Mouse (Mus musculus): ENCODE results near the gene Degs2.
A peak's percentile ranks its signal among the peaks of the same experiment; 100 is the strongest.

The Degs2 gene

GRCm38 (mm10) chr12:108699576-108699975 is 2.5 kb downstream of the Degs2 start:
- DNase-seq (ENCODE audit: low spot score) = no peak

GRCm38 (mm10) chr12:108698697-108699471 is 3.2 kb downstream of the Degs2 start:
- no peak for DNase-seq (ENCODE audit: low spot score)

GRCm38 (mm10) chr12:108694223-108694622 is 7.9 kb downstream of the Degs2 start:
- no peak for DNase-seq (ENCODE audit: low spot score)

GRCm38 (mm10) chr12:108693592-108693991 is 8.5 kb downstream of the Degs2 start:
- no peak for DNase-seq (ENCODE audit: low spot score)

- DNase-seq (ENCODE audit: low spot score) = no peak
These were observed 11.6 kb downstream of the Degs2 start for GRCm38 (mm10) chr12:108690529-108690928.

GRCm38 (mm10) chr12:108689167-108689566 is 12.9 kb downstream of the Degs2 start:
- DNase-seq (ENCODE audit: low spot score) = no peak

- DNase-seq (ENCODE audit: low spot score) = no peak
These were observed 15.2 kb downstream of the Degs2 start for GRCm38 (mm10) chr12:108686926-108687325.

- DNase-seq (ENCODE audit: low spot score) = no peak
These were observed 15.7 kb downstream of the Degs2 start for GRCm38 (mm10) chr12:108686463-108686862.

- DNase-seq (ENCODE audit: low spot score) = no peak
These were observed 19.7 kb downstream of the Degs2 start for GRCm38 (mm10) chr12:108682240-108683023.

GRCm38 (mm10) chr12:108680861-108681260 is 21.3 kb downstream of the Degs2 start:
- DNase-seq (ENCODE audit: low spot score) = no peak

GRCm38 (mm10) chr12:108678366-108678765 is 23.7 kb downstream of the Degs2 start:
- no peak for DNase-seq (ENCODE audit: low spot score)

- DNase-seq (ENCODE audit: low spot score) = no peak
These were observed 25.0 kb downstream of the Degs2 start for GRCm38 (mm10) chr12:108677116-108677515.

- no peak for DNase-seq (ENCODE audit: low spot score)
These were observed 26.3 kb downstream of the Degs2 start for GRCm38 (mm10) chr12:108675614-108676401.

- DNase-seq (ENCODE audit: low spot score) = no peak
These were observed 27.2 kb downstream of the Degs2 start for GRCm38 (mm10) chr12:108674916-108675315.

- no peak for DNase-seq (ENCODE audit: low spot score)
These were observed 27.6 kb downstream of the Degs2 start for GRCm38 (mm10) chr12:108674502-108674901.

- no peak for DNase-seq (ENCODE audit: low spot score)
These were observed 28.6 kb downstream of the Degs2 start for GRCm38 (mm10) chr12:108673546-108673945.

- DNase-seq (ENCODE audit: low spot score) = no peak
These were observed 29.2 kb downstream of the Degs2 start for GRCm38 (mm10) chr12:108672908-108673307.

GRCm38 (mm10) chr12:108671541-108671940 is 30.6 kb downstream of the Degs2 start:
- no peak for DNase-seq (ENCODE audit: low spot score)

GRCm38 (mm10) chr12:108668606-108669235 is 33.4 kb downstream of the Degs2 start:
- no peak for DNase-seq (ENCODE audit: low spot score)

- peak; percentile 43 for DNase-seq (ENCODE audit: low spot score)
These were observed 44.8 kb downstream of the Degs2 start for GRCm38 (mm10) chr12:108657350-108657749.

GRCm38 (mm10) chr12:108653358-108654335 is 48.5 kb downstream of the Degs2 start:
- no peak for DNase-seq (ENCODE audit: low spot score)
